Mouse (Mus musculus): ENCODE results near the gene Tex46.

The Tex46 gene

DNA sequence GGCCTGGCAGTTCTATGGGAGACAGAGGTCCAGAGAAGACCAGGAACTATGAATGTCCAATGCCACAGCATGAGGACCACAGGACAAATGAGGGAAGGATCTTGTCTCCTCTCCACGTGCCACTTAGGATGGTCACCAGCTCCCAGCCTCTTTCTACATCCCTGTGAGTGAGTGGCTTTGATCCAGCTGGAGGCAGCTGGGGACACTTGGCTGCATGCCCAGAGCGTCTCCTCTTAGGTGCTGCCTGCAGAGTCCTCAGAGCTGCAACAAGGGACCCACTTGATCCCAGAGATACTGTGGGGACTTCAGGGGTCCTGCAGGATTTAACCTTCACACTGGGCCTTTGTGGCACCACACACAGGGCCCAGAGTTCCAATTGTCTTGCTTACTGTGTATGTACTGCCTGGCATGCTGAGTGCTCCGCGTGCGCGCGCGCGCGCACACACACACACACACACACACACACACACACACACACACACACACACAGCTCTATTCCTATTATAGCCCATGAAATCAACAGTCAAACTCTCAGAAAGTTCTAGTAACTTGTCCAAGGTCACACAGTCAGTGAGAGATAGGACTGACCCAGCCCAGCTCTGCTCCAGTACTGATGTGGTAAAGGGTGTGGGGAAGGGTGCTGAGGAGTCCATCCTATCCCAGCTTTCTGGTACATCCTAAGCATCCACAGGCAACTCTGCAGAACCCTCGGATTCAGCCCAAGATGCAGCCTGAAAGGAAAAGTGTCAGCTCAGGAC lies 21.2 kb downstream of the Tex46 start:
- no peak for DNase-seq (ENCODE audit: low spot score)

GRCm38 (mm10) chr4:136635995-136636394 lies 25.8 kb downstream of the Tex46 start:
- DNase-seq (ENCODE audit: low spot score) = no peak

- DNase-seq (ENCODE audit: low spot score) = no peak
Measured at GRCm38 (mm10) chr4:136636511-136636910, 26.3 kb downstream of the Tex46 start.

DNA sequence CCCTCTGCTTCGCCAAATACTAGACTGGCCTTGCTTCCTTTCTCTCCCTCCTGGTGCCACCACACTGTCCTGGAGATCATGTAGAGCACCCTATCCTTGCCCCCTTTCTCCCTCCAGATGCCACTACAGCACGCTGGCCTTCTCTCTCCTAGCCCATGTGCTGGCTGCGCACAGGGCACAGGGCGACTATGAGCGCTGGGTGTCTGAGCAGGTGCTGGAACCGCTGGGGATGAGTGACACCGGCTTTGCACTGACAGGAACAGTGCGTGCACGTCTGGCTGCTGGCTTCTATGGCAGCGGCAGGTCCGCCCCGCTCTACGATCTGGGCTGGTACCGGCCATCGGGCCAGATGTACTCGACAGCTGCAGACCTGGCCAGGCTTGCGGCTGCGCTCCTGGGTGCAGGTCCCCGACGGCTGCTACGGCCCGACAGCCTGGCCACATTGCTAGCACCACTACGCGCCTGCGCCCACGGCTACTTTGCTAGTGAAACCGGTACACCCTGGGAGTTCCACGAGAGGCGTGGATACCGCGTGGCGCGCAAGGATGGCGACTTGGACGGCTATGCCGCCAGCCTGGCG lies 26.8 kb downstream of the Tex46 start:
- DNase-seq (ENCODE audit: low spot score) = no peak

GRCm38 (mm10) chr4:136637563-136638229 lies 27.5 kb downstream of the Tex46 start:
- no peak for DNase-seq (ENCODE audit: low spot score)

DNA sequence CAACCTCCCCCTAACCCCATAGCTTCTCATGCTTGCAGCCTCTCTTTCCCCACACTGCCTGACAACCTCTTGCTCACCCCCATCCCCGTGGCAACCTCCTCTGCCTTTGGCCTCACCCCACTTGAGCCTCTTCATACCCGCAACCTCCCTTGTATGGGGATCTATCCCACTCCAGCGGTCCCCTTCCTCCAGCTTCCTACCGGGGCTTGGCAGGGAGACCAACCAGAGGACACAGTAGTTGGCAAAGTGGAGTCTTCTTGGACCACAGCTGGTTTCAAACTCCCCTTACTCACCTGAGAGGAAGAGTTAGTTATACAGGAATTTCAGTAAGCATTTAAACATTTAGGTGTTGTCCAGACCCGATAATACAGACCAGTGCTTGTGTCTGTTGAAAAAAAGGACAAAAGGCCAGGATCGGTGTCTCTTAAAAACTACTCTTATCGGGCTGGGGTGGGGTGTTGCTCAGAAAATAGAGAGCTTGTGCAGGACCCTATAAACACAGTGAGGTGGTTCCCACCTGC lies 28.1 kb downstream of the Tex46 start:
- DNase-seq (ENCODE audit: low spot score) = no peak

GRCm38 (mm10) chr4:136638890-136639289 lies 28.7 kb downstream of the Tex46 start:
- no peak for DNase-seq (ENCODE audit: low spot score)

DNA sequence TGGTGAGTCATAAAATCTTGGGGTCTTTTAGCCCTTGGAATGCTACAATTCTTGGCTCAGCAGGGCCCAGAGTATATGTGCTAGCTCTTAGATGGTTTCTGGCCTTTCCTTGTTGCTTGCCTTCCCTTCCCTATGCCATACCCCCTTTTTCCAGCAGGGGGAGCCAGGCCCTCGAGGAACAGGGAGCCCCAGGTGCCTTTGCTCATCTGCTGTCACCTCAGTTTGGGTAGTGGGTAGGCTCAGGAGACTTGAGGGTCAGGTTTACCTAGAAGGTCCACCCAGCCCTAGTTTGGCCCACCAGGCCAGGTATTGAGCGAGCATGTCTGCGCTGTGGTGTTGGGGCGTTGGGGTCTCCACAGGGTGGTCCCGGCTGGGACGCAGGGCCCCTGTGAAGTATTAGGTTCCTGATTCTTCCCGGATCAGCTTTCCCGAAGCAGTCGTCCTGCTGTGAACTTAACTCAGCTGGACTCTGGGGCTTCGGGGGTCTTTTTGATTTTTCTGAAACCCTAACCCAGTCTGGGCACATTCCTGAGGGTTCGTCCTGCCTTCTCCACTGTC lies 38.8 kb downstream of the Tex46 start:
- DNase-seq (ENCODE audit: low spot score) = peak; percentile 71

DNA sequence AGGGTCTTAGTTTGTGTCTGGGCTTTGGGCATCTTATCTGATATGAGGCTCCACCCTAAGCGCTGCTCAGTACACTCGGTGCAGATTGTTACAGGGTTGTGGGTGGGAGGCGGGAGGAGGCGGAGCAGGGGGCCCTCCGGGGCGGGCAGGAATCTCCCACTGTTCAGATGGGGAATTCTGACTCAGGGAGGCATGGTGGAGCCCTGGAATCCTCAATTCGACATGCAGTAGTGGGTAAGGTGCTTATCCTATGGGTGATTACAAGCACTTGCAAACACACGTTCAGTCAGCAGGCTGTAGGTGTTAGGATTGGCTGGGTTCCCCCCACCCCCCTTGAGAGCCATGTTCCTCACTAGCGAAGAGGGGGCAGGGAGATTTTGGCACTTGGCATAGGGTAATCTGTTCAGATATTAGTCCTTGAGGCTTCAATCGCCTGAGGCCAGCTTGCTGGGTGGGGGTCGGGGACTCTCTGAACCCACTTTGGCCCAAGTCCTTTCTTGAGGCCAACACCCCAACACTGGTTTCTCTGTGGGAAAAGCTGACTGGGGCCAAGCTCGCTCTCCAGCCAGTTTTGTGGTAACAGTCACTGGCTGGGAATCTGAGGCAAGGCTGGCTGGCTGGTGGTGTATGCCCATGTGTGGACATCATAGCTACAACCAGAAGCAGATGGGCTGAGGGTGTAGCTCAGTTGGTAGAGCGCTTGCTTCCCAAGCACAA lies 39.4 kb downstream of the Tex46 start:
- no peak for DNase-seq (ENCODE audit: low spot score)

DNA sequence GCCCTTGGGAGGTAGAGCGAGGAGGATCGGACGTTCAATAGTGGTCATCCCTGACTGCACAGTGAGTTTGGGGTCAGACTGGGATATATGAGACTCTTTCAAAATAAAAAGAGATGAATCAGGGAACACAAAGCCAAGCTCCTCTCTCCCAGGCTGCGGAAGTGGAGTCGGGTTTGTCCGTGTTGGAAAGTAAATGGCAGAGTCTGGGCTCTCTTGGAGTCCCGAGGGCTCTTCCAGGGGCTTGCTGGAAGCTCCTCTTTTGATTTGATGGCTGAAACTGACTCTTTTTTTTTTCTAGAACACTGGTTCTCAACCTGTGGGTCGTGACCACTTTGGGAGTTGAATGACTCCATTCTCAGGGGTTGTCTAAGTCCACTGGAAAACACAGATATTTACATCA lies 40.0 kb downstream of the Tex46 start:
- no peak for DNase-seq (ENCODE audit: low spot score)

DNA sequence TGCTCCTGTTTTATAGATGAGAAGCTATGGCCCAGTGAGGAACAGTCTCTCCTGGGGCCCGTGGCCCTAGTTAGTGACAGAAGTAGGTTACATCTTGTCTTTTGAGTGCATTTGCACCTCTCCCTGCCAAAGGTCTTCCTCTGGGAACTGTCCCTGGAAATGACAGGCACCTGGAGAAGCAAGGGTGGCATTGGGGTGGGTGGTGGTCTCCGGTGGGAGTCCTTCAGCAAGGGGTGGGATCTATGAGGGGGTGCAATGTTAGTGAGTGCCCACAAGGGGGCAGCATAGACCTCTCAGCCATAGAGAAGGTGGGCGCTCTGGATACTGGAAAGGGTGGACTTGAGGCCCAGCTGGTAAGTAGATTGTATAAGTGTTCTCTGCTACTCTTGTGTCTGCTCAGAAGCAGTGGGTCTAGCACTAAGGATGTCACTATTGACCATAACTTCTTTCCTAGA lies 41.1 kb downstream of the Tex46 start:
- no peak for DNase-seq (ENCODE audit: low spot score)

GRCm38 (mm10) chr4:136651882-136652527 lies 41.8 kb downstream of the Tex46 start:
- no peak for DNase-seq (ENCODE audit: low spot score)

GRCm38 (mm10) chr4:136652528-136652910 lies 42.3 kb downstream of the Tex46 start:
- no peak for DNase-seq (ENCODE audit: low spot score)

DNA sequence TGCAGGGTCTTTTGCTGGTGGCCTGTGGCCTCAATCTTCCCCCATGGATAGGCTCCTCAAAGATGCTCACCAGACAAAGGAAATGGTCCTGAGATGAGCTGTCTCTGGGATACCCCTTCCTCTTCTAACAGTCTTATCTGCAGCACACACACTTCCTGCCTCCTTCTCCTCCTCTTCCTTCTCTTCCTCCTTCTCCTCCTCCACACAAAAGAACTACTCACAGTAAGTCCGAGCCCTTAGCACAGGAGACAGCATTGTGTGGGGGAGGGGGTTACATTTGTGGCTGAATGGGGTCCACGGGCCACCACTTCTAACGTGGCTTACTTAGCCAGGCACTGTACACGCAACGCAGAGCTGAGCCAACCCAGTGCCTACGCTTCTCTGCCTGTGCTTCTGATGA lies 42.8 kb downstream of the Tex46 start:
- DNase-seq (ENCODE audit: low spot score) = no peak

DNA sequence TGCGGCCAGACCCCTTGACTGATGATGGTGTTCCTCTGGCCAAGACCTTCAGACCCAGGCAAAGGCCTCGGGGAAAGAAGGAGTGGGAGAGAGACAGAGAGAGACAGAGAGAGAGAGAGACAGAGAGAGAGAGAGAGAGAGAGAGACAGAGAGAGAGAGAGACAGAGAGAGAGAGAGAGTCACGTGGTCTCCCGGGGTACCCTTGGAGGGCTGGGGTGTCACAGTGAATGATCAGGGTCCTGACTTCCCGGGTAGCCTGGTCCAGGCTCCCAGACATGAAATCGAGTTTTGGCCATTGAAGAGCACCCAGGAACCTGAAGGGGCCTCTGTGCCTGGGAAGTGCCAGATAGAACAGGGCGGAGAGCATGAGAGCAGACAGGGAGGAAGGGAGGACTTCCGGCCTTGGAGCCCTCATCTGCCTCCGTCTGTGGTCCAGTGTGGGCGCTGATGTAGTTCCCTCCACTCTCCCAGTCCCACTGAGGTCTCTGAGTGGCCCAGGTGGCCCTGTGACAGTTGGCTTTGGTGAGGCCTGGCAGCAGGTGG lies 43.5 kb downstream of the Tex46 start:
- DNase-seq (ENCODE audit: low spot score) = no peak

- DNase-seq (ENCODE audit: low spot score) = no peak
Measured at GRCm38 (mm10) chr4:136657914-136658313, 47.7 kb downstream of the Tex46 start.
